Mouse (Mus musculus): ENCODE results near the gene Rasa2. TPM values are rescaled to one million over a fixed set of nuclear protein-coding genes. Genes with fewer than 3 reads are reported as not detected.

The Rasa2 gene
- total and polyA plus RNA-seq, 3 experiments, result 9.5 to 11.3 TPM; not detected in 1

DNA sequence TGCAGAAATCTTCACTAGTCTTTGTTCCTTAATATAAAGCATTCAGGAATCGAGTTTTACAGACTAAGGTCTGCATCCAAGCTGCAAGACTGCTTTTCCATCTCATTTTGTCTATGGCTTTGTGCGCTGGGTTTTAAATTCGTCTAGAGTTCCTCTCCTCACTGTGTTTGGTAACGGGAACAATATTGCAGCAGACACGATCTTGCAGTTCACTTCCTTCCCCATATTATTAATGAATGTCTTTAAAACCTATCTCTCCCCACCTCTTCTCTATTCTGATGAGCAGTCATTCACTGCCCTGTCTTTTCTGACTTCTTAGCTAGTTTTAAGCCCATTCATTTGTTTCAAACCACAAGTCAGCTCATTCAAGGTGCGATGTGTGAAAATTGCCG, 5.7 kb upstream of the Rasa2 start (continued):
- TF ChIP-seq NRF1 (IDR thresholded peaks at IDR 0.05; ENCODE audit: insufficient read depth, low read depth, low read length, poor library complexity, severe bottlenecking) (no peak), SIN3A (IDR thresholded peaks at IDR 0.05; ENCODE audit: low read length) (peak; percentile 55), KAT2A (conservative IDR thresholded peaks at IDR 0.05; ENCODE audit: low read depth, low read length) (no peak), MYB (IDR thresholded peaks at IDR 0.05; ENCODE audit: low read depth, low read length) (no peak), E2F4 (IDR thresholded peaks at IDR 0.05; ENCODE audit: borderline replicate concordance, low read depth, low read length) (no peak), POLR2AphosphoS5 (IDR thresholded peaks at IDR 0.05; ENCODE audit: borderline replicate concordance, low read depth, low read length) (no peak), MYC (IDR thresholded peaks at IDR 0.05; ENCODE audit: low read depth, low read length) (no peak), ZNF384 (IDR thresholded peaks at IDR 0.05; ENCODE audit: low read depth, low read length) (no peak; the same call in 1 of the 2 replicates), RAD21 (IDR thresholded peaks at IDR 0.05; ENCODE audit: low read depth, low read length) (no peak), JUND (IDR thresholded peaks at IDR 0.05; ENCODE audit: low read depth, low read length) (no peak), GATA1 (IDR thresholded peaks at IDR 0.05; ENCODE audit: low read depth, low read length) (peak; percentile 42; the same call in 1 of the 2 replicates), TAL1 (IDR thresholded peaks at IDR 0.05; ENCODE audit: low read length) (no peak), CHD2 (IDR thresholded peaks at IDR 0.05; ENCODE audit: low read length) (no peak), RCOR1 (IDR thresholded peaks at IDR 0.05; ENCODE audit: low read depth, low read length) (no peak), CTCF (IDR thresholded peaks at IDR 0.05 in 2 of 3, conservative IDR thresholded peaks at IDR 0.05 in 1 of 3; ENCODE audit: control insufficient read depth in 1 of 3, insufficient read depth in 1 of 3, low read depth in 2 of 3, low read length in 3 of 3, poor library complexity in 1 of 3, severe bottlenecking in 1 of 3) (no peak), GABPA (IDR thresholded peaks at IDR 0.05; ENCODE audit: low read depth, low read length) (no peak), SMC3 (IDR thresholded peaks at IDR 0.05; ENCODE audit: low read depth, low read length) (no peak), MEF2A (IDR thresholded peaks at IDR 0.05; ENCODE audit: extremely low read depth, insufficient replicate concordance, low read depth, low read length, poor library complexity, severe bottlenecking) (no peak), MXI1 (IDR thresholded peaks at IDR 0.05; ENCODE audit: low read depth, low read length) (0 out of 2 replicates have a peak, but pooled peaks have one; percentile 49), POLR2A (IDR thresholded peaks at IDR 0.05; ENCODE audit: control insufficient read depth in 1 of 2, insufficient read depth in 1 of 2, low read depth in 1 of 2, low read length in 2 of 2, poor library complexity in 1 of 2) (peak in 1 of 2 experiments; percentile 35; a peak in 1 of 4 replicates), MAX (IDR thresholded peaks at IDR 0.05; ENCODE audit: low read length) (no peak), ZC3H11A (IDR thresholded peaks at IDR 0.05; ENCODE audit: low read depth, low read length) (peak; percentile 51), BHLHE40 (IDR thresholded peaks at IDR 0.05; ENCODE audit: borderline replicate concordance, low read depth, low read length) (no peak), MAZ (IDR thresholded peaks at IDR 0.05; ENCODE audit: low read depth, low read length) (no peak), ZKSCAN1 (IDR thresholded peaks at IDR 0.05; ENCODE audit: low read depth, low read length) (no peak)

All from MEL (cell line).